Mouse (Mus musculus) c-Kit-negative CD71-positive TER-119-positive erythroid progenitor cells, embryonic 14.5 days (primary cell): Measurements from ENCODE around the gene Pgp.
A peak's percentile ranks its signal among the peaks of the same experiment; 100 is the strongest.
"Not testable (repeated sequence)": the region's sequence is repeated elsewhere in the genome, so short reads cannot be mapped to it uniquely, and the experiment has no call there.

Experiments used
- DNase-seq: peaks from one replicate; pipeline ENCODE4 v3.0.0-alpha.2; 2013; ENCODE audit warnings: low read depth, low spot score

Gene Pgp

DNA sequence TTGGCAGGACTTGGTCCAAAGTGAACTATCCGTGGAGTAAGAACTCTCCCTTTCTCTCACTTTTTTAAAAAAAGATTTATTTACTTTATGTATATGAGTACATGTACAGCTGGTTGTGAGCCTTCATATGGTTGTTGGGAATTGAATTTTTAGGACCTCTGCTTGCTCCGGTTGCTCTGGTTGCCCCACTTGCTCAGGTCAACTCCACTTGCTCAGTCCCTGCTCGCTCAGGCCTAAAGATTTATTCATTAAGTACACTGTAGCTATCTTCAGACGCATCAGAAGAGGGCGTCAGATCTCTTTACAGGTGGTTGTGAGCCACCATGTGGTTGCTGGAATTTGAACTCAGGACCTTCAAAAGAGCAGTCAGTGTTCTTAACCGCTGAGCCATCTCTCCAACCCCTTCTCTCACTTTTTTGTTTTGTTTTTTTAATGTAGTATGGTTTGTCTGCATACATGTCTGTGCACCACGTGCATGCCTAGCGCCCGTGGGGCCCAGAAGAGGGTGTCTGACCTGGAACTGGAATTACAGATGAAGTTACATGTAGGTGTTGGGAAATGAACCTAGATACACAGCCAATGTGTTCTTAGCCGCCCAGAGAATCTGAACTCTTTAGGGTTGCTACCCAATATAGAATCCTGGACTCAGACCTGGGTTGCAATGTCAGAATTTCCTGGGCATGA is 14.5 kb upstream of the Pgp start:
- not testable (repeated sequence) for DNase-seq

DNA sequence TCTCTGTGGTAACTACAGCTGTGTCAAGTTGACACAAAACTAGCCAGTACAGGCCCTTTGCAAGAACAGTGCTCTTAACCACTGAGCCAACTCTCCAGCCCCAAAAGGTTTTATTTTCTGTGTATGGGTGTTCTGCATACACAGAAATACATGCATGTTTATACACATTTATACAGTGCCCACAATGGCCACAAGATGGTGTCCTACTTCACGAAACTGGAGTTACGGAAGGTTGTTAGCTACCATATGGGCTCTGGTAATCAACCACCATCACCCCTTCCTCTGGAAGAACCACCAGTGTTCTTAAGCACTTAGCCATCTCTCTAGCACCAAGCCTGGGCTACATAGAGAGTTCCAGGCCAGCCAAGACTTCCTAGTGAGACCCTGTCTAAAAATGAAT is 8.6 kb upstream of the Pgp start:
- DNase-seq = no peak

DNA sequence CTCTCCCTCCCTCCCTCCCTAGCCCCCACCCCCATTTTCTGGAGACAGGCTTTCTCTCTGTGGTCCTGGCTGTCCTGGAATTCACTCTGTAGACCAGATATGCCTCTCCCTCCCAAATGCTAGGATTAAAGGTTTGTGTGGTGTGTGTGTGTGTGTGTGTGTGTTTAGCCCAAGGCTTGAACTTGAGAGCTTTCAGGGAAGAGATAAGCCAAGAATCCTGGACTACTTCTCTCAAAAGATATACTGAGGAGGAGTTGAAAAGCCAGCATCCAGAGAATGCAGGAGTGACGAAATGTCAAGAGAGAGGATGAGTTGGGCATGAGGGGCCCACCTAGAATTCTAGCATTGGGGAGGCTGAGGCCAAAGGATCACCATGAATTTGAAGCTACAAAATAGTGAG is 7.3 kb upstream of the Pgp start:
- no peak for DNase-seq

DNA sequence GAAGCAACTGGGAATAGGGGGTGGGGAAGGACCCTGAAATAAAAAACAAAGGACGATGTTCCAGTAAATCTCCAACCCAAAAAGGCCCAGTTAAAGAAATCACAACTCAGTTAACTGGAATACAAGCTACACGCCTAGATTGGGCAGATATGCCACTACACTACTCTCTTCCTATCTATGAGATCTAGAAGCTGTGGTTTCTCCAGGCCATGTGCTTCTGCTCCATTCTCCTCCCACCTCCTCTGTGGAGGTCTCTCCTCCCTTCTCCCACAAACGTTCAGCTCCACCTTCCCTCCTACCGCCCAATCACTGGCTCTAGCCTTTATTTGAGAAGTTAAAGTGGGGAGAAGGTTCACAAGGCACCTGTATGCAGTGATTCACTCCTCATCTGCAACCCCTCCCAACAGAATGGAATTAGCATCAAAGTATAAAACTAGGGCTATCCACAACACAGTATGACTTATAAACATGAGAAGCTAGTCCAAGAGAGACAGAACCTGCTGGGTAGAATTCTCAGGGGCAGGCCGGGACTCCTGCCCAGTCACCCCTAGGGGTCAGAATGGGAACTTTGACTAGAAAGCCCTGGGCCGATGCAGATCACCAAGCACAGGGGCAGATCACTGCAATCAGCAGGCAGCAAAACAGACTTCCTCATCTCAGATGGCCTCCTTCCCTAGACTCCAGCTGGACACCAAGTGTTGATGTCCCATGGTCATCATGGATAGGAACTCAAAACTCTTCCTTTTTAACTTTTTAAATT is 6.6 kb upstream of the Pgp start:
- no peak for DNase-seq

DNA sequence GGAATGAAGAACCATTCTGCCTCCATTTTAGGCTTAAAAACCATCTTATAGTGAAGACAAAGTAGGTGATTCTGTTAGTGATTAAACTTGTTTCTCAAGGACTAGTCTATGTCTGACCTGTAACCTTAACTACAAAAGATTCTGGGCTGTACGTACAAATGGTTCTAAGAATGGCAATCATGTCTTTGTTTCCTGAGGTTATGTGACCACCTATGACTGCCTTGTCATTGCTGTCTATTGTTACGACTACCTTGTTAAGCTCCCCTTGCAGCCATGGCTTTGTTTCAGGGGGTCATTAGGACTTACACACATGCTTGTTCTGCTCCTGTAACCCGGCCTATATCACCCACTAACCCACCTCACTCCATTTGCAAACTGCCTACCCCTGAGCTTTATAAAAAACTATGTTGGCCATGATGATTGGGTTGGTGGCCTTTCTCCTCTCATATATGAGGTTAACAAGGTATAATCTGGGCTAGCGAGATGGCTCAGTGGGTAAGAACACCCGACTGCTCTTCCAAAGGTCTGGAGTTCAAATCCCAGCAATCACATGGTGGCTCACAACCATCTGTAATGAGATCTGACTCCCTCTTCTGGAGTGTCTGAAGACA is 1.5 kb upstream of the Pgp start:
- no peak for DNase-seq

DNA sequence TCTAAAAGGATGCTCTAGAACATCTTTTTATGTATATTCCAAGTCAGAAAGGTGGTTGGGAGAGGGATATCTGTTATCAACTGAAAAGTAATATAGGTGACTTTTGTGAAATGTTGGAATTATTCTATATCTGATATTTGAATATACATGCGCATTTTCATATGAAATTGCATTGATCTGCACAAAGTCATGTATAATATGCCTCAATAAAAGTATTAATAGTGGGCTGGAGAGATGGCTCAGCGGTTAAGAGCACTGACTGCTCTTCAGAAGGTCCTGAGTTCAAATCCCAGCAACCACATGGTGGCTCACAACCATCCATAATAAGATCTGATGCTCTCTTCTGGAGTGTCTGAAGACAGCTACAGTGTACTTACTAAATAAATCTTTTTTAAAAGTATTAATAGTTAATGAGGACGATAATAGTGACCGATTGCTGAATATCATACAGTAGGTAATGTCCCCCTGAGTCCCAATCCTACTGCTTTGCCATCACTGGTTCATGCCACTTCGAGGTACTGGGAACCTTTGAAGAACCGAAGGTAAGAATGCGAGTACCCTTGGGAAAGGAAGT is 769 bp upstream of the Pgp start:
- no peak for DNase-seq

DNA sequence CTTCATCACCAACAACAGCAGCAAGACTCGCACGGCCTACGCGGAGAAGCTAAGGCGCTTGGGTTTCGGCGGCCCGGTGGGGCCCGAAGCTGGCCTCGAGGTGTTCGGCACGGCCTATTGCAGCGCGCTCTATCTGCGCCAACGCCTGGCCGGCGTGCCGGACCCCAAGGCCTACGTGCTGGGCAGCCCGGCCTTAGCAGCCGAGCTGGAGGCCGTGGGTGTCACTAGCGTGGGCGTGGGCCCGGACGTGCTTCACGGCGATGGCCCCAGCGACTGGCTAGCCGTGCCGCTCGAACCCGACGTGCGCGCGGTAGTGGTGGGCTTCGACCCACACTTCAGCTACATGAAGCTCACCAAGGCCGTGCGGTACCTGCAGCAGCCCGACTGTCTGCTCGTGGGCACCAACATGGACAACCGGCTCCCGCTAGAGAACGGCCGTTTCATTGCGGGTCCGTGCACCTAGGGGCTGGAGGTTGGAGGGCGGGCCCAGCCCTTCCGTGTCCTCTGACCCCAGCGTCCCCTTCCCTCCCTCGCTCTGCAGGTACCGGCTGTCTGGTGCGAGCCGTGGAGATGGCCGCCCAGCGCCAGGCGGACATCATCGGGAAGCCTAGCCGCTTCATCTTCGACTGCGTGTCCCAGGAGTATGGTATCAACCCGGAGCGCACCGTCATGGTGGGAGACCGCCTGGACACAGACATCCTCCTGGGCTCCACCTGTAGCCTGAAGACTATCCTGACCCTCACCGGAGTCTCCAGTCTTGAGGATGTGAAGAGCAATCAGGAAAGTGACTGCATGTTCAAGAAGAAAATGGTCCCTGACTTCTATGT is 722 bp downstream of the Pgp start:
- no peak for DNase-seq

DNA sequence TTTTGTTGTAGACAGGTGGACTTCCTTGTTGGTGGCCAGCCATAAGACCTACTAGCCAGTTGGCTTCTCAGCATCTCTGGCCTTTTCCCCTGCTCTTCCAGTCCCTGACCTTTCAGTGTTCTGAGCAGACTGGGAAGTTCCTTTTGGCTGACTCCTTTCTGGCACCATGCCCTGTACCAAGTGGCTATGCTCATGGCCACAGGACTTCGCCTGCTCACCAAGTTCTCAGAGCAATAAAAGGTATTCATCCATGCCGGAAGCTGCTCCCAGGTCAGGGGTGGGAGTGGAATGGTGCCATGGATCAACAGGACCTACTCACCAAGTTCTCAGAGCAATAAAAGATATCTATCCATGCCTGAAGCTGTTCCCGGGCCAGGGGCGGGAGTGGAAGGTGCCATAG is 2.3 kb downstream of the Pgp start:
- no peak for DNase-seq

DNA sequence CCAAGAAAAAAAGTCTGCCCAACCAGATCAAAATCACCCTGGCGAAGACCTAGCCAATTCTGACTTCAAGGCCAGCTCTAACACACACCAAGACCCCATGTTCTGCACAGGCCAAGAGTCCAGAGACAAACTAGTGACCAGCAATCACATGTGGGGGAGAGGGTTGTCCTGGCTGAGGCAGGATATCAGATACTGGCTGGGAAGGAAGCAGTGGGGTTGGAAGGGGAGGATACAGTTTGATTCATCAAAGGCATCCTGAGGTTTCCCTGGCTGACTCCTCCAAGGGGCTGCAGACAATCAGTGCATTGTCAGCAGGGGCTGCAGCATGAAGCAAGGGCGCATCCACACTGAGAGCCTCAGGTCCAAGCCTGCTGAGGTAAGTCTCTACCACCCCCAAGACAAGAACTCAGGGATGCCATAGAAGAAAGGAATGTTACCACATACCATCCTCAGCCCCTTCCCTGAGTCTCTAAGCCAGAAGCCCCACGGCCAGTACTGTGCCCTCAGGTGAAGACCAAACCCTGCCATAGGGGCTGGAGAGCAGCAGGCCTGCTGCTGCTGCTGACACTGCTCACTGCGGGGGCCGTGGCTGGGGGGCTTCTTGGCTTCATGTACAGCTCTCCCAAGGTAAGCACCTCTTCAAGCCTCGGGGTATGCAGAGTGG is 3.6 kb downstream of the Pgp start, which contains the start of gene Bricd5:
Gene Bricd5 (plus strand): TSS at position 273 of the 664 bp plus-strand sequence.
- DNase-seq = no peak

DNA sequence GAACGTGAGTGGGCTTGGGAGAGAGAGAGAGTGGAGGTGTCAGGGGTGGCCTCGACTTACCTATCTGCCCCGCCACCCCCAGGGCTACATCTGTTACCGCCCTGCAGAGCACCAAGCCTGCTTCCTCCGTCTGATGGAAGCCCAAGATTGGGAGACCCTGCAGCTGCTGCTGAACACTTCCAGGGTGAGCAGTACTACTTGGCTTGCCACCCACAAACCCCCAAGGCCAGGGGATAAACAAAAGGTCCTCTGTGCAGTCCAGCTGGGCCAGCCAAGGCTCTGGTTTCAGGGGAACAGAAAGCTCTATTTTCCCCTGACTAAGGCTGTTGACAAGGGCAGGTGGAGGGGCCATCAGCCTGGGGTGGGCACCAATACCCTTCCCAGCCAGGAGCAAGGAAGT is 4.4 kb downstream of the Pgp start:
- no peak for DNase-seq

DNA sequence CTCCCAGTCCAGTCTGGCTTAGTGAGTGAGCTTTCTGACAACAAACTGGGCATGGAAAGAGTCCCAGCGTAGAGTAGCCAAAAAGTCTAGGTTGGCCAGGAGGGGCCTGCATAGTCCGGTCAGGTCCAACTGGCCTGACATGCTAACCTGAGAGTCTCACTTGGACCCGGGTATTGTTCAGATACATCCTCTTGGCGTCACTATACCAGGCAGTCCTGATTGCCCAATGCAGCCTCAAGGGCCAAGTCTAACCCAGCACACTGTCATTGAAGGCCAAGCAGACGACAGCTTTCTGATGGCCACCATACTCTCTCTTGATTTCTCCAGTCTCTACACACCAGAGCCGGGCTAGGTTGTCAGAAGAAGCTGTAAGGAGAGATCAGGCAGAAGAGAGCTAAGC is 5.4 kb downstream of the Pgp start:
- no peak for DNase-seq

DNA sequence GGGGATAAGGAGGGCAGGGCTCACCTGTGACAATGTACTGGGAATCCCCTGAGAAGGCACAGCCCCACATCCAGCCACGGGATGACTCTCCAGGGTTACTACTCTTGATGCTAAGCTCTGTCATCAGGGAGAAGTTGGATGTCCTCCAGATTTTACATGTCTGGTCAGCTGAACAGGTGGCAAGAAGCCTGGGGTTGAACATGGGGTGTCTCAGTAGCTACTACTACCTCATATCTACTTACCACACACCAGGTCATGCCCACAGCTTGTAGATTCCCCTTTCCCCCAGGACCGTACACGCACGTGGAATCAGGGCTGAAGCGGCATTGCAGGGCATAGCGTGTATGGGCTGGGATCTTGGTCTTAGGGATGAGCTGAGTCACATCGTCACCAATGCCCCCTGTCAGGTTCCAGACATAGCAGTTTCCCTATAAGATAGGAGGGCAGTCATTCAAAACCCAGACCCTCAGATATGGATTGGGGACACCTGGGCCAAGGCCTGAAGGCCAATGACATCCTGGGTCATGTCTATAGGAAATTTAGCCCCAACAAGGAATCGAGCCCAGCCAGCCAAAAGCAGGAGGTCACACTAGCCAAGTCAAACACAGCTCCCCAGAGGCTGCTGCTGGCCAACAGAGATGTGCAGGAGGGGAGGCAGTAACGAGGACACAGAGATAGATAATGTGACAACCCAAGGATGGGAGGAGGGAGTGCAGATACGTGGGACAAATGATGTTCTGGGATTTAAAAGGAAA is 6.0 kb downstream of the Pgp start:
- DNase-seq = no peak

DNA sequence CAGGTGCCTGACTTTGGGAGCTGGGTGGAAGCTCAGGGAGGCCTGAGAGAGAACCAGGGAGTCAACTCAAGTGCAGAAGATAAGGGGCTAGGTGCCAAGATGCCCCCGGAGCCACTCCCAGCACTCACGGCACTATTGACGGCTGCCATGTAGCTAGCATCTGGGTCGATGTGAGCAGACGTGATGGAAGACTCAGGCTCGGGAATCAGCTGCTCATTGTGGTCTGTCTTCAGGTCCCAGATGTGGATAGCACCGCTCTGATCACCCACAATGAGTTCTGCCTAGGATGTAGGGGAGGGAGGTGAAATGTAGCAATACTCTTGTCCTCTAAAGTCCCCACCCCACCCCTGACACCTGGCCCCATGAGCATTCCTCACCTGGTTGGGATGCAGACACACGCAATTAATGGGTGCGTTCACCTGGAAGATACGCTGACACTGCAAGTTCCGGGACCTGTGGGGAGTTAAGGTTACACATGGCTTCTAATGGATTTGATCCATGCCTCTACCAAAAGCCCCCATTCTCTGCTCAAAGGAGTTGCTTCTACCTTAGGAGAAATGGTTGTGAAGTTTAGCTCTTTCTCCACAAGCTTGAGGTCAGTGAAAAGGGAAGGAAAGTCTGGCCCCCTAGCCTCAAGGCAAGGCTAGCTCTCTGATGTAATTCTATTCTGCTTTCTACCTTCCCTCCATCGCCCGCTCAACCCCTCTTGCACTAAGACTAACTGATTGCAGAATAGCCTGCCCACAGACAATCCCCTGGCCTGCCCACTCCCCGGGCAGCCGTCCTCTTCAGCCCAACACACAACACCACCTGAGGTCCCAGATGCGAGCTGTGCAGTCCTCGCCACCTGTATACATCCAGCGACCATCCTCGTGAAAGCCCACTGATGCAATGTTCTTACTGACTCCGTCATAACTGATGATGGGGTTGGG is 7.1 kb downstream of the Pgp start:
- DNase-seq = no peak

DNA sequence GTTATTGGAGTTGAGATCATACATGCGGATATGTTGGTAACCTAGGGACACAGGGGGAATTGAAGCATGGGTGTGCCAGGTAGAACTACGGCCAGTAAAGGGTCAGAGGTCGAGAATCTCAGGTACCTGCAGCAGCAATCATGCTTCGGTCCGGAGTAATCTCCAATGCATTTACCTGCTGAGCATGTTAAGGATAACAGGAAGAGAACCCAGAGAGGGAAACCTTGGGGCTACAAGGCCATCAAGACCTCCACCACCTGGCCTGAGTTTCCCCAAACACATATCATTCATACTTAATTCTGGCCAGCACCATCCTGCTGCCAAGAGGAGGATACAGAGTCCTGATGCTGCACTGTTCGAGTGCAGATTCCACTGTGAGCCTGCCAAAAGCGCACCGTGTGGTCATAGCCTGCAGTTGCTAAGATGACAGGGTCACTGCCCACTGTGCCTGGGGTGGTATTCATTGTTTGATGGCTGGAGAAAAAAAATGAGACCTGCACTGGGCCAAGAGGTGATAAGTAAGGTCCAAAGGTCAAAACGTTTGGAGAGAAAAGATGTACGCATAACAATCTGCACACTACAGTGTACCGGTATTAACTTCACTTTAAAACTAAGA is 7.9 kb downstream of the Pgp start:
- DNase-seq = no peak

DNA sequence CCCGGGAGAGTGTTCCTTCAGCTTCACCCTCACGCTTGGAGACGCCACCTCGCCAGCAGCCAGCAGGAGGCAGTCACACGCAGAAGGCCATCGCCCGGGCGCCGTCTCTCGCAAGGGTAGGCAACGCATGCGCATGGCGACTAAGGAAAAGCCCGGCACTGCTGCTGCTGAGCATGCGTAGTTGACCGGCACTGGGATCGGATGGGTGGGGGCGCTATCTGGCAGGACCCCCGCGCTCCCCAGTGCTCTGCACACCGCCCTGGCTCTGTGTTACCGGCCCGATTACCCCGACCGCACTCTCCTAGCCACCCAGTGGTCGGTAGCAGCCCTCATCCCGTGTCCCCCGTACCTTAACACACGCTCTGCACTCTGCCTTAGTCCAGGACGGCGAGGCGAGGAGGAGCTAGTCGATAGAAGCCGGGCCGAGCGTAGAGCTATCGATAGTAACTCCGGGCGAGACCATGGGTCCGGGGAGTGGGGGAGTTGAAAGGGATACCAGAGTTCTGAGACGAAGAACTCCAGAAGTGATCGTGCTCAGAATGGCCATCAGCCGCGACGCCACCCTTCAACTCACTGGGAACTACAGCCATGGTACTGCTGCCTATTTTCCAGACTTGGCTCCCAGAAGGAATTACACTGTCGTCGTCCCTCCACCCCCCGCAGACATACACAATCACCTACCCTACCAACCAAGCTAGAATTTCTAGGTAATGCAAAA is 8.6 kb downstream of the Pgp start, which contains the start of gene Mlst8:
Gene Mlst8 (minus strand): TSS at position 416 of the 718 bp plus-strand sequence.
- DNase-seq = peak; percentile 97

DNA sequence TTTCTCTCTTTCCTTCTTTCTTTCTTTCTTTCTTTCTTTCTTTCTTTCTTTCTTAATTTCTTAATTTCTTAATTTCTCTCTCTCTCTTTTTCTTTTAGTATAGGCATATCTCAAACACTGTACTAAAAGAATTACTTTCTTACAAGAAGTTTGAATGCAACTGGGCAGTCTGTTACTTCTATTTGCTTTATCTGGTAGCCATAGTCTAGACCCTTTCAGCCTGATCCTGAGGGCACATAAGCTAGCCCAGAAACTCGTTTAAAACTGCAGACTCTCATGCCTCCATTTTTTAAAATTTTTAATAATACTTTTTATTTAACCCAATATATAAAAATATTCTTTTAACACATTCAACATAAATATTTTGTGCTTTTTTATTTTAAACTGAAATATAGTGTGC is 9.2 kb downstream of the Pgp start:
- DNase-seq = no peak

DNA sequence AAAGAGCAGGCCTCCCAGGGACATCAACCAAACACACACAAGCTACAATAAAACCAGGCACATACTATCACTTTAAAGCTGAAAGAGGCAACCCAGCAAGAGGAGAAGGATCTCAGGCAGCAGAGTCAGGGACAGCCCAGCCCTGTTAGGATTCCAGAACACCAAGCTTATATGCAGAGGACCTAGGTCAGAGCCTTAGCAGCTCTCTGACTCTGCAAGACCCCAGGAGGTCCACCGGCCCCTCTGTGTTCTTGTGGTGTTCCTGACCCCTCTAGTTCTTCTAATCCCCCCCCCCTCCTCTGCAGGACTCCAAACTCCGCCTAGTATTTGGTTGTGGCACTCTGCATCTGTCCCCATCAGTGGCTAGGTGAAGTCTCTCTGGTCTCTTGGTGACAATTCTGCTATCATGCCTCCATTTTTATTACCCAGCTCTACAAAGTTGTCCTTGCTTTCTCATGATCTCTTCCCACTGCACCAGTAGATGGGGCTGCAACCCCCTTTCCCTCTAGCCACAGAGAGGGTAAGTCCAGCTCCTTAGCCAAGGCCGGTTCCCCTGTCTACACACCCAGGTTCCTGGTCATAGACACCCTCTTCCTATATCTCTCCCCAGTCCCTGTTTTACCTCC is 10.1 kb downstream of the Pgp start:
- DNase-seq = no peak
